Mouse (Mus musculus): ENCODE measurements around the gene Atxn1l.

Gene Atxn1l

DNA sequence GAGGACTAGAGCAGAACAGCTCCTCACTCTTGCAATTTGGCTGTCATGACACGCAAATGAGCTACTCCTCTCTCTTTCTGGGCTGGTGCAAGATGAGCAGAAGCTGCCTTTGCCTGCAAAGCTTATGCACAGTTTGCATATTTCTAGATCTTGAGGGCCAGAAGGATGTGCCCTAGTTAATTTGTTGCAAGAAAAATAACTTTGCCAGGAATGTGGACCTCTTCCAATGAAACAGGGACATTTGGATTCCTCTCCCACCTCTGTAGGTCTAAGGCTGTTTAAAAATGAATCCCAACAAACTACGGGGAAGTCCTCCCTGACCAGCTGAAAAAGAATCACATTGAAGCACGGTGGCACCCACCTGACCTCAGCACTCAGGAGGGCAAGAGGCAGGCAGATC, 12.4 kb downstream of the Atxn1l start:
- no peak for DNase-seq

DNA sequence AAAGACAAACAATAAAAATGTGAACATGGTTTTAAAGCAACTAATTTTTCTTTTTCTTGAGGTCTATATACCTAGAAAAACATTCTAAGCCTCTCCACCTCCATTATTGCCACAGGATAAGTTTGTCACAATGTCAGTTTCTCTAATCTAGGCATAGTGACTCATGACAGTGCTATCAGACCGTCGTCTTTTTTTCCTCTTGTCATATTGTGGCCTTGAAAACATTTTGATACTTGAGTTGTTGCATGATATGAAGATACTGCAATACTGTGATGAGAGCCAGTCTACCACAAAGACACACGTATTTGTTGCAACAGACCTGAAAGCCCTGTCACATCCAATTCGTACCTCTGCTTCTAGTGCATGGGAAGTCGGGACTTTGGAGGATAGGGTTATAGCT, 22.6 kb downstream of the Atxn1l start:
- DNase-seq, result no peak

DNA sequence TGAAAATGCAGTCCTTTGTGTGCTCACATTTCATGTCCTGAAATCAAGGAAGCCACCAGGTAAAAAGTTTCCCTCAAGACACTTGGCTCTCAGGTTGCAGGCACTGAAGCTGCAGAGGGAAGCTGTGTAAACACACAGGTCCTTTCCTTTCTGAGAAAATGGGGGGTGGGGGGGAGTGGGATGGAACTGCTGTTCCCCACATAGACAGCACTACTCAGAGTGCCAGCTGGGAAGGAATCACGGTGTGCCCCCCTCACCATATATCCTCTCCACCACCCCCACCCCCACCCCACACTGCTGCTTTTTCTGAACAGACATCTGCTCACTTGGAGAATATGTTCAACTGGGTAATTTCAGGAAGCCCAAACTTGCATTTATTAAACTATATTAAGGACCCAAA, 25.0 kb downstream of the Atxn1l start:
- DNase-seq, result no peak

DNA sequence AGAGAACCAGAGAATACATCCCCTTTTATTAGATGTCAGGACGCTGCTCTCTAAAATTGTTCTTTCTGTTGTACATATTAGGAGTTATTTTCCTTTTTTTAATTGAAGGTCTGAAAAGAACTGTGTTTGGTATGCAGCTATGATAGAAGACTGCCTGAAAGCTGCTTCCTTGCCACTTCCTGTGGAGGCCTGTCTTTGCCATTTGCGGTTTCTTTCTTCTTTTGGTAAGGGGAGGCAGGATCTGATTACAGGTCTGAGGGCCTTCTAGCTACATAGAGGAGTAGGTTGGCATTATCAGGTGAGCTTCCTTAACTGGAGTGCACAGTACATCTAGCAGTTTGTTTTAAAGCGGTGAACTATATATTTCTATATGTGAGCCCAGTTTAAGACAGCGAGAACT, 29.6 kb downstream of the Atxn1l start:
- no peak for DNase-seq

DNA sequence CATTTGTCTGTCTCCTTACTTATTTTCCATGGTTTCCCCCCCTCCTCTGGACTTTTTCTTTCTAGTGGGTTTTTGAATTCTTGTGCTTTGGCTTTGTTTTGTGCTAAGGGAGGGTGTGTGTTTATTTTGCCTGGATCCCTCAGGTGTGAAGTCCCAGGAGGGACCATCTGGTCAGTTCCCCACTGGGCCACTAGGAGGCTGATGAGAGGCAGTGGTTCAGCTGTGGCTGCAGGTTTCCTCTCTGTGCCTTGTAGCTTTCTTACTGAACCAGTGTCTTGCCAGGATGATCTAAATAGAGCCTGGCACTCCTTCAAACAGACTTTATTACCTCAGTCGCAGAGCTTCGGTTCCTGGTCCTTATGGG, 30.7 kb downstream of the Atxn1l start:
- peak; percentile 86 for DNase-seq

DNA sequence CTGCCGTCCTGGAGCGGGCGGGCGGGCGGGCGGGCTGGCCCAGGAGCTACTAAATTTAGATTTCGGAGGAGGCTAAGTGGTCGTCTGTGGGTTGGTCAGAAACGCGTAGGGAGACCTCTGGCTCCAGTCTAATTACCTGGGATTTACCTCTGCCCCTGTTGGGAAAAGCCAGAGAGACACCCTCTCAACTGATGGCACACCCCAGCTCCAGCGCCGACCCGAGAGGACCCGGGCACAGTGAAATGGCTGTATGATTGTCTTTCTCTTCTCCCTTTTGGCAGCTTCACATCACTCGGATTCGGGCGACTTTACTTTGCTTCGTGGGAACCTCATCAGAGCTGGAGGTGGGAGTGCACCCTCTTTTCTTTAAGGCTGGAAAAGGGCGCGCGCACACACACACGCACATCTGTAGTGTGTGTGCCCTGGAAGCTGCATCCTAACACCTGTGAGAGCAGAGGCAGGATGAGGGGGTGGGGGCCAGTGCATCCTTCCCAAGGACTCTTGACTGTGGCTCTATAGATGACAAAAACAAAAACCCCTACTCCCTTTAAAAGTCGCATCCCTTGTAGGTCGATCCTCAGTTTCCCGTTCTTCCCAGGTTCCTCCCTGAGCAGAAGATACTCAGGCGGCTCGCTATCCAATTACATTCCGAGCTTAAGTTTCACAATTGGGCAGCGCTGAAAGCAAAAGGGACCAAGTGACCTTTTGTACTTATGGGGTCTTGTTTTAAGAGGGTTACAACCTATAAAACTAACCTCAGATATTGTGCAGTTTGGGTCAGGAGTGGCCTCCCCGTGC, 31.3 kb downstream of the Atxn1l start:
- peak; percentile 7 for DNase-seq

DNA sequence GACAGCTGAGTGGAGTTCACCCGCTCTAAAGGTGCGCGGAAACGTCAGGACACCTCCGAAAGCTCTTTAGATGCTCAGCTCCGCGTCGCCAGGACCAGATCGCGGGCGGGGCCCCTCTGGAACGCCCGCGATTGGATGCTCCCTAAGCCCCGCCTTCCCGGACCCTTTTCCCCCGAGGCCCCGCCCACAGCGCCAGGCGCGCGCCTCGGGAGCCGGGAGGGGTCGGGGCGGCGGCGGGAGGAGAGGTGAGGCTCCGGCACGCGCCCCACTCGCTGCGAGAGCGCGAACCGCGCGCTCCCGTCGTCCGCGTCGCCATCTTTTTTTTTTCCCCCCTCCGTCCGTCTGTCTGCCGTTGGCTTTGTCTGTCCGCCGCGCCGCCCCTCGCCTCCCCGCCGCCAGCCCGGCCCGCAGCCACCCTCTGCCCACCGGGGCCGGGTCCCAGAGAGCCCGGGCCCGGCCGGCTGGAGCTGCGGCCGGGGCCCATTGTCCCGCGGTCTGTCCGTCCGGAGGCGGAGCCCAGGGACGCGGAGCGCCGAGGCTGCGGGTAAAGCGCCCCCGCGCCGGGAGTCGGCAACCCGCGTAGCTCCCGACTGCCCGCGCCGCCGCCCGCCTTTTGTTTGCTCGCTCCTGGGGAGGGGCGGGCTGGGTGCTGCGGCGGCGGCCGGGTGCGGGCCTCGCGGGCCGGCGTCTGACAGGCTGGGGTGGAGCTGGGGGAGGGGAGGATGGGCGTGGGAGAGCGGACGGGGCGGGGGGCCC, 32.0 kb downstream of the Atxn1l start, which contains the start of gene Zfp821:
Gene Zfp821, plus strand, starts transcription at position 227 of the 756 bp plus-strand sequence.
- peak; percentile 94 for DNase-seq

- DNase-seq, result peak; percentile 9
These were observed 32.8 kb downstream of the Atxn1l start for GRCm38 (mm10) chr8:109704565-109705319.

GRCm38 (mm10) chr8:109698477-109698876, 39.1 kb downstream of the Atxn1l start:
- DNase-seq, result no peak

DNA sequence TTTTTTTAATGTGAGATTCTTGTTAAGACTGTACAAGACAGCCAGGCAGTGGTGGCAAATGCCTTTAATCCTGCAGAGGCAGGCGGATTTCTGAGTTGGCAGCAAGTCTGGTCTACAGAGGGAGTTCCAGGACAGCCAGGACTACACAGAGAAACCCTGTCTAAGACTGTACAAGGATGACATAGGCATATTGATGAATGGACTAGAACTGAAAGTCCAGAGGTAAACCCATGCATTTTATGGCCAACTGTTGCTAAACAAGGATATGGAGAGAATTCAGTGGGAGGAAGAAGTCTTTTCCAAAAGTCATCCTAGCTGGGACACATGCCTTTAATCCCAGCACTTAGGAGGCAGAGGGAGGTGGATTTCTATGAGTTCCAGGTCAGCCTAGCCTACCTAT, 39.8 kb downstream of the Atxn1l start:
- no peak for DNase-seq

- DNase-seq, result no peak
These were observed 43.4 kb downstream of the Atxn1l start for GRCm38 (mm10) chr8:109694154-109694553.

GRCm38 (mm10) chr8:109693146-109693900, 44.2 kb downstream of the Atxn1l start, which contains the start of gene Ist1:
Gene Ist1, minus strand, starts transcription at chr8:109693260.
- peak; percentile 99 for DNase-seq

- no peak for DNase-seq
These were observed 44.9 kb downstream of the Atxn1l start for GRCm38 (mm10) chr8:109692443-109693145.

GRCm38 (mm10) chr8:109691769-109692168, 45.8 kb downstream of the Atxn1l start:
- DNase-seq, result no peak

DNA sequence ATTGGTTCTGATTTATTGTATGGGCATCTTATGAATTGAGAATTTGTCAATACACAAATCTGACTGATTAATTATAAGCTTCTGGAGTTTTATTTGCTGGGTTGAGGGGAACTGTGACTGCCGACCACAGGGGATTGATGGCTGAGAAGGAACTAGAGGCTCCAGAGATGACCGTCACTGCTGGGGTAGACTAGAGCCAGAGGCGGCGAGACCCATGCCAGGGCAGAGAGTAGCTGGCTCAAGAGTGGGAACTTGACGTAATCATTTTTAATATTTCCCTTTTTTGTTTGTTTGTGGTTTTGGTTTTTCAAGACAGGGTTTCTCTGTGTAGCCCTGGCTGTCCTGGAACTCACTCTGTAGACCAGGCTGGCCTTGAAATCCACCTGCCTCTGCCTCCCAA, 50.3 kb downstream of the Atxn1l start:
- no peak for DNase-seq

DNA sequence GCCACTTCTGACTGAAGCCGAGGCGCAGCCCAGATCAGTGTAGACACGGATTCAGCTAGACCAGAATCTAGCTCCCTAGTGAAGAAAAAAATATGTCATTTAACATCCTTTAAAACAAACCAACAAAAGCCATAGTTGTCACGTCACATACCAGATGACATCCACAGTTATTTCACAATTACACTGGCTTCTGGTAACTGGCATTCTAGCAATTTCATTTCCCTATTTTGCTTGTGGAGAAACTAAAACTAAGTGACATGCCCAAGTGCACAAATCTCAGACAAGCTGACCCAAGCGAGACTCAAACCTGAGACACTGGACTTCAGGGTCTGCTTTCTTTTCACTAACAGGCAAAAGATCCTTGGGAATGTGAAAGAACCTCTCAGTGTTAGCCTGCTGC, 55.4 kb downstream of the Atxn1l start:
- no peak for DNase-seq

DNA sequence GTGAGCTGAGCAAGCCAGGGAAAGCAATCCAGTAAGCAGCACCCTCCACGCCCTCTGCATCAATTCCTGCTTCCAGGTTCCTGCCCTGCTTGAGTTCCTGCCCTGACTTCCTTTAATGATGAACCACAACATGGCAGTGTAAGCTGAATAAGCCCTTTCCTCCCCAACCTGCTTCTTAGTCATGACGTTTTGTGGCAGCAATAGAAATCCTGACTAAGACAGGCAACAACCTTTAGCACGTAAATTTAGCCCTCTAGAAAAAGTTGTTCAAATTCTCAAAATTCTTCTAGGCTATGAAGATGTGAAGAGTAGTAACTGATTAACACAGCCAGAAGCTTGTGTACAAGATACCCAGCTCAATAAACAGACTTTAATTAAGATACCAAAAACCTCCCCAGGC, 56.0 kb downstream of the Atxn1l start:
- DNase-seq, result no peak
